Mouse (Mus musculus) myocyte (in vitro differentiated cells): ENCODE data around the gene Cast. TPM values are rescaled to one million over a fixed set of nuclear protein-coding genes. Genes with fewer than 3 reads are reported as not detected.

Experiments used
- H3K27me3 ChIP-seq: one replicate; pipeline ENCODE4 v1.6.1; 2011; ENCODE audit not compliant: control insufficient read depth, insufficient read depth, insufficient read length
- H3K36me3 ChIP-seq: one replicate; pipeline ENCODE4 v1.6.1; 2011; ENCODE audit not compliant: control insufficient read depth, insufficient read depth
- H3K4me2 ChIP-seq: one replicate; pipeline ENCODE4 v1.6.1; 2011; ENCODE audit warnings: low read depth, control low read depth
- H3K4me3 ChIP-seq: one replicate; pipeline ENCODE4 v1.5.1; 2011; ENCODE audit warnings: mild to moderate bottlenecking, control low read depth, moderate library complexity
- H3K79me2 ChIP-seq: one replicate; pipeline ENCODE4 v1.6.1; 2011; ENCODE audit not compliant: control insufficient read depth, insufficient read depth
- H3ac ChIP-seq: one replicate; pipeline ENCODE4 v1.6.1; 2011; ENCODE audit not compliant: control insufficient read depth, insufficient read length
- CEBPB ChIP-seq: IDR thresholded peaks from 2 replicates; pipeline ENCODE4 v1.6.1; 2011; ENCODE audit warnings: mild to moderate bottlenecking, moderate library complexity; ENCODE audit not compliant: poor library complexity, insufficient read depth, severe bottlenecking
- E2F4 ChIP-seq: IDR thresholded peaks from one replicate; pipeline ENCODE4 v1.6.1; 2011; ENCODE audit warnings: mild to moderate bottlenecking, control low read depth, moderate library complexity; ENCODE audit not compliant: insufficient read depth
- MAX ChIP-seq: IDR thresholded peaks from one replicate; pipeline ENCODE4 v1.6.1; 2011; ENCODE audit warnings: low read depth, mild to moderate bottlenecking, control low read depth
- MYOD1 ChIP-seq, 3 experiments: IDR thresholded peaks; one replicate each; pipeline ENCODE4 v1.6.1; 2011; ENCODE audit warnings: control low read depth in 2 of 3, low read depth in 2 of 3, mild to moderate bottlenecking in 2 of 3, moderate library complexity in 1 of 3; ENCODE audit not compliant: insufficient read length in 2 of 3, control insufficient read depth in 1 of 3
- MYOG ChIP-seq, 3 experiments: IDR thresholded peaks; one replicate each; pipeline ENCODE4 v1.6.1; 2011; ENCODE audit warnings: control low read depth in 2 of 3, low read depth in 2 of 3, mild to moderate bottlenecking in 2 of 3; ENCODE audit not compliant: insufficient read length in 2 of 3, control insufficient read depth in 1 of 3, insufficient read depth in 1 of 3
- POLR2A ChIP-seq: IDR thresholded peaks from one replicate; pipeline ENCODE4 v1.6.1; 2011; ENCODE audit warnings: low read depth, mild to moderate bottlenecking, control low read depth, moderate library complexity; ENCODE audit not compliant: insufficient read length
- POLR2AphosphoS2 ChIP-seq: IDR thresholded peaks from one replicate; pipeline ENCODE4 v1.6.1; 2011; ENCODE audit warnings: low read depth, control low read depth; ENCODE audit not compliant: insufficient read length
- REST ChIP-seq: IDR thresholded peaks from one replicate; pipeline ENCODE4 v1.6.1; 2011; ENCODE audit warnings: mild to moderate bottlenecking, control low read depth, moderate library complexity; ENCODE audit not compliant: insufficient read depth, insufficient read length
- SRF ChIP-seq: IDR thresholded peaks from one replicate; pipeline ENCODE4 v1.6.1; 2011; ENCODE audit warnings: low read depth; ENCODE audit not compliant: control insufficient read depth, insufficient read length
- TCF12 ChIP-seq: IDR thresholded peaks from one replicate; pipeline ENCODE4 v1.6.1; 2011; ENCODE audit warnings: mild to moderate bottlenecking, control low read depth; ENCODE audit not compliant: poor library complexity, insufficient read depth, severe bottlenecking
- TCF3 ChIP-seq: IDR thresholded peaks from one replicate; pipeline ENCODE4 v1.6.1; 2011; ENCODE audit warnings: low read depth, control low read depth; ENCODE audit not compliant: insufficient read length
- USF1 ChIP-seq: IDR thresholded peaks from one replicate; pipeline ENCODE4 v1.6.1; 2011; ENCODE audit warnings: low read depth, mild to moderate bottlenecking, control low read depth, moderate library complexity
- polyA plus RNA-seq: library from polyadenylated mRNA; unstranded; fragments of >200 nt; fragmentation: generic; extraction: Trizol; gene quantifications from one replicate; pipeline ENCODE4 v1.2.1, GENCODE M21; 2012; ENCODE audit warnings: missing spikeins

The Cast gene
- polyA plus RNA-seq, 1 experiment, result 32.4 TPM

DNA sequence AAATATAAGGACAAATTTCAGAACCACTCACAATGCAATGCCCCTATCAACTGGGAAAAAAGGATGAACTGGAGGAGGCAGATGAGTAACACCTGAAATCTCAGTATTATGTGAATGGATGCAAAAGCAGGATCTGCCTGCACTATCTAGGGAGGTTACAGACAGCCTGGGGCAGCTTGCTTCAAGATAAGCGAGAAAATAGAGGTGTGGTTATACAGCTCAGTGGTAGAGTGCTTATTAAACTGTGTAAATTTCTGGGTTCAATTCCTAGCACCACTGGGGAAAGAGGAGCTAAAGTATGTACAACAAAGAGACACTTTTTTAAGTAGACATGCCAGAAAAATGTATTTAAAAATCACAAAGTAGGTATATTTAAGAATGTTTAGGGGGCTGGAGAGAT, 14.2 kb downstream of the Cast start:
- no peak overlapping the region for H3K4me3 ChIP-seq
- H3ac ChIP-seq, result no peak overlapping the region
- H3K27me3 ChIP-seq, result no peaks in the 10 kb centered on the region
- peaks cover 17% of the 10 kb centered on the region for H3K36me3 ChIP-seq
- H3K79me2 ChIP-seq, result peaks cover 4% of the 10 kb centered on the region
- no peak overlapping the region for H3K4me2 ChIP-seq
- TF ChIP-seq E2F4, result no peak
- TF ChIP-seq TCF12, result no peak
- no peak for TF ChIP-seq POLR2A
- no peak for TF ChIP-seq TCF3

DNA sequence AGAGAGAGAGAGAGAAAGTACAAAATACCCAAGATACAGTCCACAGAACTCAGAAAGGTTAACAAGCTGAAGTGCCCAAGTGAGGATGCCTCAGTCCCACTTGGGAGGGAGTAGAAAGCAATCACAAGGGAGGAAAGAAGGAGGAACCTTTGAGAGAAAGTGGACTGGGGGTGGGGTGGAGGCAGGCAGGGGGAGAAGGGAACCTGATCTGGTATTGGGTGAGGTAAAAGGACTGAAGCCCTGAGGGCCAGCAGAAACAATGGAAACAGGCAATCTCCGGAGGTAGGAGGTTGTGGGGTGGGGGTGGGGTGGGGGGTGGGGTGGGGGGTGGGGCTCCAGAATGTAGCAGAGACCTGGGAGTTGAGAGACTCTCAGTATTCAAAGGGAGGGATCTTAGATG, 20.9 kb downstream of the Cast start:
- TF ChIP-seq MAX, result no peak
- no peak for TF ChIP-seq TCF3
- TF ChIP-seq MYOG (IDR thresholded peaks at IDR 0.05; ENCODE audit: control insufficient read depth in 1 of 3, insufficient read depth in 1 of 3, insufficient read length in 2 of 3, low read depth in 2 of 3), result no peak
- no peak for TF ChIP-seq TCF12
- TF ChIP-seq USF1, result no peak
- TF ChIP-seq POLR2A, result no peak
- no peak for TF ChIP-seq E2F4
- TF ChIP-seq MYOD1 (IDR thresholded peaks at IDR 0.05; ENCODE audit: control insufficient read depth in 1 of 3, insufficient read length in 2 of 3, low read depth in 2 of 3), result no peak
- TF ChIP-seq SRF, result no peak
- no peak for TF ChIP-seq CEBPB
- TF ChIP-seq POLR2AphosphoS2, result no peak
- H3K79me2 ChIP-seq, result peaks cover 1% of the 10 kb centered on the region
- no peaks in the 10 kb centered on the region for H3K27me3 ChIP-seq
- no peak overlapping the region for H3K4me2 ChIP-seq
- H3ac ChIP-seq, result no peak overlapping the region
- no peak overlapping the region for H3K4me3 ChIP-seq
- no peaks in the 10 kb centered on the region for H3K36me3 ChIP-seq

DNA sequence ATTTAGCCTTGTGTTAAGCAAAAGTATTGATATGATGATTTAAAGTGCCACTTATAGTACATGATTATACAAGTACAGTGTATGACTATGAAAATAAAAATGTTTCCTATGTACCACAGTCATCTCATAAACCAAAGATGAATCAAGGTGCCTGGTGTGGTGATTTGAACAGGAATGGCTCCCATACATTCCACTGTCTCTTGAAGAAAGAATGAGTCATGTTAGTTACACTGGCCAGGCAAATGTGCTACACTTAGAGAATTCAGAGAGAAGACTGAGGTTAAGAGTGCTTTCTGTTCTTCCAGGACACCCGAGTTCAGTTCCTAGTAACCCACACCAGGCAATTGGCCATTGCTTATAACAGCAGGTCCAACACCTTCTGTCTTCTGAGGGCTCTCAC, 36.5 kb downstream of the Cast start:
- Histone ChIP-seq H3K4me3 (no peak overlapping the region), H3K4me2 (no peak overlapping the region)

DNA sequence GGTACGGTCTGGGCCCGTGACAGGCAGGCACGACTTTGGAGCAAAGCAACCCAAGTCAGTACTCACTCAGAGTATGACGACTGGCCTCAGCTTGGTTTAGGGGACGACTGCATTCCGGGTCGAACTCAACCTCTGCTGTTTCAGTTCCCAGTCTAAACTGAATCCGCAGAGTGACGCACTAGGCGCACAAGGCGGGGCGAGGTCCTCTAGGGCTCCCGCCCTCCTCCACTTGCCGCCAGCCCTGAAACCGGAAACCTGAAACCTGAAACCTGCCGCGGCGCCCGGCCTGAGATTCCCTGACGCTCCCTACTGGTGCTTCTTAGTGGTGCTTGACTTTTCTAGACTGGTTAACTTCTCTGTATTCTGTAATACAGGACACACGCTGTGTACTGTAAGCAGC, 38.1 kb downstream of the Cast start:
- no peaks in the 10 kb centered on the region for H3K36me3 ChIP-seq
- TF ChIP-seq E2F4 (peak; percentile 43), REST (no peak), POLR2A (peak; percentile 80), POLR2AphosphoS2 (peak; percentile 83)
- H3K4me2 ChIP-seq, result peak overlapping the region; percentile 71
- H3K79me2 ChIP-seq, result peaks cover 22% of the 10 kb centered on the region
- H3ac ChIP-seq, result no peak overlapping the region
- no peaks in the 10 kb centered on the region for H3K27me3 ChIP-seq
- H3K4me3 ChIP-seq, result peak overlapping the region; percentile 28

More for the DNA sequence above, 36.5 kb downstream of the Cast start:
- Histone ChIP-seq H3ac (no peak overlapping the region), H3K27me3 (no peaks in the 10 kb centered on the region), H3K79me2 (peaks cover 16% of the 10 kb centered on the region), H3K36me3 (no peaks in the 10 kb centered on the region)
- no peak for TF ChIP-seq USF1
- TF ChIP-seq SRF, result no peak
- no peak for TF ChIP-seq POLR2A
- no peak for TF ChIP-seq MYOG (IDR thresholded peaks at IDR 0.05; ENCODE audit: control insufficient read depth in 1 of 3, insufficient read depth in 1 of 3, insufficient read length in 2 of 3, low read depth in 2 of 3)
- no peak for TF ChIP-seq CEBPB
- no peak for TF ChIP-seq MYOD1 (IDR thresholded peaks at IDR 0.05; ENCODE audit: control insufficient read depth in 1 of 3, insufficient read length in 2 of 3, low read depth in 2 of 3)
- no peak for TF ChIP-seq MAX
- no peak for TF ChIP-seq REST
- no peak for TF ChIP-seq TCF3
- TF ChIP-seq TCF12, result no peak
- no peak for TF ChIP-seq POLR2AphosphoS2

DNA sequence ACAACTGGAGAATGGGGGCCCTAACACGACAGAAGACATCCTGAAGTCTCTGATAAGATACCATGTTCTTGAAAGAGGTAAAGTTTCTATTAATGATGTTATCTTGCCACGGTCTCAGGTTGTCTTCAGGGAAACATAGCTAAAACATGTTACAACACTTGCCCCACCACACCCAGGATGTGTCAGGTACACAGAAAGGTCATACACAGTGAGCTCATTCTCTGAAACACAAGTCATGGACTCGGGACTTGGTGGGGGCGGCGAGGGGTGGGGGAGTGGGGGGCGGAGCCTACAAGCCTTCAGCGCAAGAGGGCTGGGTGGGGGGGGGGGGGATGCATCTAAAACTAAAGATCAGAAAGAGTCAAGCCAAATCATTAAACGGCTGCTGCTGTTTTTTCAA, 38.7 kb downstream of the Cast start:
- no peak overlapping the region for H3ac ChIP-seq
- peaks cover 22% of the 10 kb centered on the region for H3K79me2 ChIP-seq
- TF ChIP-seq USF1 (no peak), TCF3 (no peak), POLR2A (no peak)
- peak overlapping the region; percentile 70 for H3K4me2 ChIP-seq
- peak overlapping the region; percentile 28 for H3K4me3 ChIP-seq
- H3K36me3 ChIP-seq, result no peaks in the 10 kb centered on the region
- no peaks in the 10 kb centered on the region for H3K27me3 ChIP-seq

DNA sequence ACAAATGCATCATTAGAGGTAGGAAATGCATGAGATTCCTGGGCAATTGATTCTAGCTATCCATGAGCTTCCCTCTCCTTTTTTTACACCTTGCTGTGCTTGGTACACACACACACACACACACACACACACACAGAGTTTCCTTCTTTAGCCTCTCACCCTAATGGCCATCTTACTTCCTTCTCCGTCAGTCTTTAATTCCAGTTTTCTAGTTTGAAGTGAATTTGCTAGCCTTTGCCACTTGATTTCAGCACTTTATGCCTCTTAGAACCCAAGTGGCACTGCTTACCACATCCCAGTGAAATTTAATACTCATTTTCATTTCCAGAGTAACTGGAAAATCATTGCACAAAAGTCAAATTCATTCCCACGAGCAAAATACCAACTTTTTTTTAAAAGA, 41.4 kb downstream of the Cast start:
- no peak overlapping the region for H3K4me3 ChIP-seq
- TF ChIP-seq CEBPB (no peak), POLR2AphosphoS2 (no peak)
- H3K4me2 ChIP-seq, result peak overlapping the region; percentile 5
- H3ac ChIP-seq, result no peak overlapping the region
- no peaks in the 10 kb centered on the region for H3K27me3 ChIP-seq
- no peaks in the 10 kb centered on the region for H3K36me3 ChIP-seq
- H3K79me2 ChIP-seq, result peaks cover 22% of the 10 kb centered on the region
